Mouse (Mus musculus): ENCODE data around the gene Fam160a2. TPM values are rescaled to one million over a fixed set of nuclear protein-coding genes. Genes with fewer than 3 reads are reported as not detected.

Fam160a2 gene
- polyA plus RNA-seq, 1 experiment: 46.2 TPM

GRCm38 (mm10) chr7:105432058-105432457 lies 32.2 kb upstream of the Fam160a2 start:
- Histone ChIP-seq H3K9me3 (replicated peaks; ENCODE audit: control insufficient read depth, insufficient read depth, low read length, poor library complexity, severe bottlenecking) (no peaks in the 10 kb centered on the region), H3K36me3 (ENCODE audit: control insufficient read depth, insufficient read depth, low read length, poor library complexity, severe bottlenecking) (no peaks in the 10 kb centered on the region), H3K4me1 (ENCODE audit: control insufficient read depth, insufficient read depth, low read length) (no peaks in the 10 kb centered on the region), H3K27me3 (ENCODE audit: control insufficient read depth, insufficient read depth, low read length, poor library complexity, severe bottlenecking) (no peaks in the 10 kb centered on the region), H3K4me3 (ENCODE audit: low read depth, low read length) (no peak overlapping the region), H3K27ac (ENCODE audit: insufficient read depth, low read length) (no peak overlapping the region), H3K9ac (ENCODE audit: low read depth, poor library complexity, severe bottlenecking) (no peak overlapping the region)
- TF ChIP-seq EP300 (IDR thresholded peaks at IDR 0.05; ENCODE audit: insufficient read depth, low read depth, low read length) (no peak), CTCF (IDR thresholded peaks at IDR 0.05; ENCODE audit: low read depth, low read length) (no peak), POLR2A (IDR thresholded peaks at IDR 0.05; ENCODE audit: insufficient read depth, low read length) (no peak)

GRCm38 (mm10) chr7:105426051-105426450 lies 26.2 kb upstream of the Fam160a2 start:
- Histone ChIP-seq H3K27ac (ENCODE audit: insufficient read depth, low read length) (no peak overlapping the region), H3K9me3 (replicated peaks; ENCODE audit: control insufficient read depth, insufficient read depth, low read length, poor library complexity, severe bottlenecking) (no peaks in the 10 kb centered on the region), H3K27me3 (ENCODE audit: control insufficient read depth, insufficient read depth, low read length, poor library complexity, severe bottlenecking) (no peaks in the 10 kb centered on the region; the same call in 1 of the 2 replicates), H3K36me3 (ENCODE audit: control insufficient read depth, insufficient read depth, low read length, poor library complexity, severe bottlenecking) (no peaks in the 10 kb centered on the region), H3K4me1 (ENCODE audit: control insufficient read depth, insufficient read depth, low read length) (no peaks in the 10 kb centered on the region), H3K9ac (ENCODE audit: low read depth, poor library complexity, severe bottlenecking) (peak overlapping the region; percentile 45), H3K4me3 (ENCODE audit: low read depth, low read length) (peak overlapping the region; percentile 76)
- no peak for TF ChIP-seq EP300 (IDR thresholded peaks at IDR 0.05; ENCODE audit: insufficient read depth, low read depth, low read length)
- no peak for TF ChIP-seq CTCF (IDR thresholded peaks at IDR 0.05; ENCODE audit: low read depth, low read length)
- TF ChIP-seq POLR2A (IDR thresholded peaks at IDR 0.05; ENCODE audit: insufficient read depth, low read length): no peak

GRCm38 (mm10) chr7:105425424-105426043 lies 25.7 kb upstream of the Fam160a2 start, which contains the start of gene Cckbr:
Cckbr (plus strand) TSS chr7:105425731.
- H3K9ac ChIP-seq (ENCODE audit: low read depth, poor library complexity, severe bottlenecking): peak within 1 kb of the TSS; percentile 45
- H3K27me3 ChIP-seq (ENCODE audit: control insufficient read depth, insufficient read depth, low read length, poor library complexity, severe bottlenecking): no peaks in the 10 kb centered on the region; the same call in 1 of the 2 replicates
- H3K4me1 ChIP-seq (ENCODE audit: control insufficient read depth, insufficient read depth, low read length): no peaks in the 10 kb centered on the region
- no peak within 1 kb of the TSS for H3K27ac ChIP-seq (ENCODE audit: insufficient read depth, low read length)
- H3K9me3 ChIP-seq (replicated peaks; ENCODE audit: control insufficient read depth, insufficient read depth, low read length, poor library complexity, severe bottlenecking): no peaks in the 10 kb centered on the region
- TF ChIP-seq POLR2A (IDR thresholded peaks at IDR 0.05; ENCODE audit: insufficient read depth, low read length): no peak
- TF ChIP-seq EP300 (IDR thresholded peaks at IDR 0.05; ENCODE audit: insufficient read depth, low read depth, low read length): no peak
- TF ChIP-seq CTCF (IDR thresholded peaks at IDR 0.05; ENCODE audit: low read depth, low read length): no peak
- H3K36me3 ChIP-seq (ENCODE audit: control insufficient read depth, insufficient read depth, low read length, poor library complexity, severe bottlenecking): no peaks in the 10 kb centered on the region
- peak within 1 kb of the TSS; percentile 76 for H3K4me3 ChIP-seq (ENCODE audit: low read depth, low read length)

- TF ChIP-seq CTCF (IDR thresholded peaks at IDR 0.05; ENCODE audit: low read depth, low read length) (no peak), POLR2A (IDR thresholded peaks at IDR 0.05; ENCODE audit: insufficient read depth, low read length) (no peak), EP300 (IDR thresholded peaks at IDR 0.05; ENCODE audit: insufficient read depth, low read depth, low read length) (no peak)
- no peaks in the 10 kb centered on the region; the same call in 1 of the 2 replicates for H3K27me3 ChIP-seq (ENCODE audit: control insufficient read depth, insufficient read depth, low read length, poor library complexity, severe bottlenecking)
- H3K27ac ChIP-seq (ENCODE audit: insufficient read depth, low read length): no peak overlapping the region
Observed at GRCm38 (mm10) chr7:105424368-105424767, 24.5 kb upstream of the Fam160a2 start.

GRCm38 (mm10) chr7:105420903-105421302 lies 21.0 kb upstream of the Fam160a2 start:
- H3K9ac ChIP-seq (ENCODE audit: low read depth, poor library complexity, severe bottlenecking): no peak overlapping the region
- no peak overlapping the region for H3K4me3 ChIP-seq (ENCODE audit: low read depth, low read length)
- no peak overlapping the region for H3K27ac ChIP-seq (ENCODE audit: insufficient read depth, low read length)
- H3K36me3 ChIP-seq (ENCODE audit: control insufficient read depth, insufficient read depth, low read length, poor library complexity, severe bottlenecking): no peaks in the 10 kb centered on the region
- TF ChIP-seq EP300 (IDR thresholded peaks at IDR 0.05; ENCODE audit: insufficient read depth, low read depth, low read length) (no peak), POLR2A (IDR thresholded peaks at IDR 0.05; ENCODE audit: insufficient read depth, low read length) (no peak), CTCF (IDR thresholded peaks at IDR 0.05; ENCODE audit: low read depth, low read length) (no peak)
- H3K9me3 ChIP-seq (replicated peaks; ENCODE audit: control insufficient read depth, insufficient read depth, low read length, poor library complexity, severe bottlenecking): no peaks in the 10 kb centered on the region
- no peaks in the 10 kb centered on the region for H3K4me1 ChIP-seq (ENCODE audit: control insufficient read depth, insufficient read depth, low read length)
- no peaks in the 10 kb centered on the region for H3K27me3 ChIP-seq (ENCODE audit: control insufficient read depth, insufficient read depth, low read length, poor library complexity, severe bottlenecking)

More at GRCm38 (mm10) chr7:105424368-105424767, 24.5 kb upstream of the Fam160a2 start:
- Histone ChIP-seq H3K36me3 (ENCODE audit: control insufficient read depth, insufficient read depth, low read length, poor library complexity, severe bottlenecking) (no peaks in the 10 kb centered on the region), H3K4me1 (ENCODE audit: control insufficient read depth, insufficient read depth, low read length) (no peaks in the 10 kb centered on the region), H3K9ac (ENCODE audit: low read depth, poor library complexity, severe bottlenecking) (no peak overlapping the region), H3K4me3 (ENCODE audit: low read depth, low read length) (no peak overlapping the region), H3K9me3 (replicated peaks; ENCODE audit: control insufficient read depth, insufficient read depth, low read length, poor library complexity, severe bottlenecking) (no peaks in the 10 kb centered on the region)

- no peaks in the 10 kb centered on the region for H3K36me3 ChIP-seq (ENCODE audit: control insufficient read depth, insufficient read depth, low read length, poor library complexity, severe bottlenecking)
- TF ChIP-seq CTCF (IDR thresholded peaks at IDR 0.05; ENCODE audit: low read depth, low read length) (no peak), EP300 (IDR thresholded peaks at IDR 0.05; ENCODE audit: insufficient read depth, low read depth, low read length) (no peak), POLR2A (IDR thresholded peaks at IDR 0.05; ENCODE audit: insufficient read depth, low read length) (no peak)
- no peak overlapping the region for H3K27ac ChIP-seq (ENCODE audit: insufficient read depth, low read length)
- peaks cover 1% of the 10 kb centered on the region for H3K4me1 ChIP-seq (ENCODE audit: control insufficient read depth, insufficient read depth, low read length)
- H3K4me3 ChIP-seq (ENCODE audit: low read depth, low read length): no peak overlapping the region
- H3K27me3 ChIP-seq (ENCODE audit: control insufficient read depth, insufficient read depth, low read length, poor library complexity, severe bottlenecking): no peaks in the 10 kb centered on the region
- H3K9me3 ChIP-seq (replicated peaks; ENCODE audit: control insufficient read depth, insufficient read depth, low read length, poor library complexity, severe bottlenecking): no peaks in the 10 kb centered on the region
- H3K9ac ChIP-seq (ENCODE audit: low read depth, poor library complexity, severe bottlenecking): no peak overlapping the region
Observed at GRCm38 (mm10) chr7:105418106-105418505, 18.3 kb upstream of the Fam160a2 start.
